In the genomic region with DNA sequence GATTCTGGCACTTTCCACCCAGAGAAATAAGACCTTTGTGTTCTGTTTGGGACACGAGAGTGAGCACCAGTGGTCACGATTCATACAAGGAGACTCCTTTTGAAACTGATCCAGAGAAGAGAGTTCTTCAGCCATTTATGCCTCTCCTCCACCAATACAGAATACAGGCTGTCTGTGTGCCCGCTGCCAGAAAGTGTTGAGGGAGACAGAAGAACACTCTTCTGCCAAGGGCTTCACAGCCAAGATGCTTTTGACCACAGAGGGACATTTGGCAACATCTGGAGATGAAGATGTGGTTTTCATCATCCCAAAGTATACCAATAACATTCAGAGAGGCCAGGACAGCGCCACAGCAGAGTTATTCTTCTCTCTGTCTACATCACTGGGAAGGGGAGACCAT, we compare ENCODE assay signal across 21 mouse cellular contexts. TPM values are rescaled to one million over a fixed set of nuclear protein-coding genes. Genes with fewer than 3 reads are reported as not detected.
A peak's percentile ranks its signal among the peaks of the same experiment; 100 is the strongest.
DNase-seq lines count a peak whose midpoint lies in the region; ATAC-seq and TF ChIP-seq lines count a peak whose summit lies in the region.
"Had no signal": no experiment of that assay in that cellular context is flagged by ENCODE, and none has a peak within 500 bp of the region (broad histone marks: within the 10 kb centered on the region; RNA-seq: fewer than 3 reads in every experiment).

No protein-coding gene starts in this region.

- 41% methylated on average over 4 of the region's 4 CpGs for WGBS in cerebellum, adult 2 months
- WGBS in intestine, embryonic 14.5 days = 70% methylated on average over 4 of the region's 4 CpGs
- WGBS in intestine, postnatal 0 days = 66% methylated on average over 4 of the region's 4 CpGs
- 83% methylated on average over 4 of the region's 4 CpGs for WGBS in midbrain, embryonic 11.5 days
- WGBS in midbrain, embryonic 13.5 days = 88% methylated on average over 4 of the region's 4 CpGs
- 60% methylated on average over 4 of the region's 4 CpGs for whole genome bisulfite sequencing in intestine, embryonic 15.5 days

- H3K27ac ChIP-seq in cerebellum, adult 2 months (ENCODE audit: insufficient read depth, low read length) = peak overlapping the region; percentile 19; the same call in 1 of the 2 replicates
- H3K27ac ChIP-seq in intestine, embryonic 14.5 days (ENCODE audit: low read depth) = 0 out of 2 replicates have a peak overlapping the region, but pooled peaks have one; percentile 17
- no peak overlapping the region for H3K27ac ChIP-seq in intestine, postnatal 0 days (ENCODE audit: low read depth, low read length)
- H3K27ac ChIP-seq in midbrain, embryonic 11.5 days (ENCODE audit: low read depth, low read length) = no peak overlapping the region
- no peak overlapping the region for H3K27ac ChIP-seq in midbrain, embryonic 13.5 days
- H3K27ac ChIP-seq in intestine, embryonic 15.5 days = 0 out of 2 replicates have a peak overlapping the region, but pooled peaks have one; percentile 27
- H3K27ac ChIP-seq: embryonic facial prominence, embryonic 15.5 days; limb, embryonic 12.5 days; liver, embryonic 12.5 days; neural tube, embryonic 15.5 days had no signal

- DNase-seq in cerebellum, adult 2 months = no peak
- no peak for DNase-seq in cerebellum, adult 11-12 months
- no peak for DNase-seq in intestine, embryonic 14.5 days (ENCODE audit: low spot score)
- DNase-seq in midbrain, embryonic 11.5 days (ENCODE audit: low spot score, missing footprints) = peak; percentile 57
- DNase-seq: cerebellum, adult 9-10 months; gastrocnemius, postnatal 10 days; kidney, adult 18-20 months; lung, adult 2 months; spleen, adult 18-20 months had no signal

- no peak overlapping the region for H3K4me3 ChIP-seq in cerebellum, adult 2 months (replicated peaks; ENCODE audit: insufficient read depth, low read depth, low read length)
- no peak overlapping the region for H3K4me3 ChIP-seq in intestine, embryonic 14.5 days (ENCODE audit: low read depth, low read length)
- no peak overlapping the region for H3K4me3 ChIP-seq in intestine, postnatal 0 days (ENCODE audit: low read depth, low read length)
- no peak overlapping the region for H3K4me3 ChIP-seq in midbrain, embryonic 11.5 days (ENCODE audit: low read depth, low read length)
- no peak overlapping the region for H3K4me3 ChIP-seq in midbrain, embryonic 13.5 days (replicated peaks)
- no peak overlapping the region for H3K4me3 ChIP-seq in intestine, embryonic 15.5 days (replicated peaks)
- H3K4me3 ChIP-seq: embryonic facial prominence, embryonic 15.5 days; hindbrain, embryonic 12.5 days; limb, embryonic 12.5 days; liver, embryonic 12.5 days; neural tube, embryonic 15.5 days had no signal

- no peaks in the 10 kb centered on the region for H3K27me3 ChIP-seq in cerebellum, adult 2 months (ENCODE audit: control insufficient read depth, insufficient read depth, low read length)
- H3K27me3 ChIP-seq in intestine, embryonic 14.5 days (replicated peaks; ENCODE audit: control insufficient read depth, insufficient read depth, low read length) = no peaks in the 10 kb centered on the region
- H3K27me3 ChIP-seq in intestine, postnatal 0 days (replicated peaks; ENCODE audit: control insufficient read depth, insufficient read depth, low read length) = no peaks in the 10 kb centered on the region
- H3K27me3 ChIP-seq in midbrain, embryonic 11.5 days (ENCODE audit: control insufficient read depth, insufficient read depth, low read length) = no peaks in the 10 kb centered on the region
- no peaks in the 10 kb centered on the region for H3K27me3 ChIP-seq in midbrain, embryonic 13.5 days
- H3K27me3 ChIP-seq in intestine, embryonic 15.5 days (replicated peaks) = no peaks in the 10 kb centered on the region
- H3K27me3 ChIP-seq: CH12.LX; embryonic facial prominence, embryonic 15.5 days; hindbrain, embryonic 12.5 days; liver, embryonic 12.5 days; neural tube, embryonic 15.5 days had no signal

- ATAC-seq in intestine, embryonic 14.5 days (replicated peaks; ENCODE audit: low FRiP score, low TSS enrichment, low read depth) = no peak
- no peak for ATAC-seq in intestine, postnatal 0 days
- ATAC-seq in midbrain, embryonic 11.5 days (ENCODE audit: low FRiP score) = no peak
- no peak for ATAC-seq in midbrain, embryonic 13.5 days
- no peak for ATAC-seq in intestine, embryonic 15.5 days
- no peak for ATAC-seq in erythroblast, adult 5-6 weeks (replicated peaks; ENCODE audit: low FRiP score, poor library complexity, severe bottlenecking)
- ATAC-seq: liver, embryonic 12.5 days had no signal

- H3K9me3 ChIP-seq in intestine, embryonic 14.5 days (ENCODE audit: control insufficient read depth, low read length) = no peaks in the 10 kb centered on the region
- no peaks in the 10 kb centered on the region for H3K9me3 ChIP-seq in intestine, postnatal 0 days (ENCODE audit: control insufficient read depth)
- H3K9me3 ChIP-seq in midbrain, embryonic 11.5 days (ENCODE audit: control insufficient read depth, low read length) = no peaks in the 10 kb centered on the region; the same call in 1 of the 2 replicates
- H3K9me3 ChIP-seq in midbrain, embryonic 13.5 days = no peaks in the 10 kb centered on the region
- H3K9me3 ChIP-seq in intestine, embryonic 15.5 days = no peaks in the 10 kb centered on the region
- H3K9me3 ChIP-seq: embryonic facial prominence, embryonic 15.5 days; hindbrain, embryonic 12.5 days; limb, embryonic 12.5 days; liver, embryonic 12.5 days; neural tube, embryonic 15.5 days had no signal

- no peak for TF ChIP-seq POLR2A in cerebellum, adult 2 months (IDR thresholded peaks at IDR 0.05; ENCODE audit: borderline replicate concordance, insufficient read depth, low read length)

- H3K36me3 ChIP-seq in intestine, embryonic 14.5 days (ENCODE audit: control insufficient read depth, insufficient read depth, low read length) = no peaks in the 10 kb centered on the region
- H3K36me3 ChIP-seq in intestine, postnatal 0 days (ENCODE audit: control insufficient read depth, insufficient read depth) = no peaks in the 10 kb centered on the region
- no peaks in the 10 kb centered on the region for H3K36me3 ChIP-seq in midbrain, embryonic 11.5 days (ENCODE audit: control insufficient read depth, insufficient read depth, low read length)
- no peaks in the 10 kb centered on the region for H3K36me3 ChIP-seq in midbrain, embryonic 13.5 days
- no peaks in the 10 kb centered on the region for H3K36me3 ChIP-seq in intestine, embryonic 15.5 days
- H3K36me3 ChIP-seq: embryonic facial prominence, embryonic 15.5 days; hindbrain, embryonic 12.5 days; limb, embryonic 12.5 days; liver, embryonic 12.5 days; neural tube, embryonic 15.5 days had no signal

- H3K9ac ChIP-seq in intestine, embryonic 14.5 days (ENCODE audit: low read length) = no peak overlapping the region
- H3K9ac ChIP-seq in intestine, postnatal 0 days (ENCODE audit: low read depth, low read length) = no peak overlapping the region
- no peak overlapping the region for H3K9ac ChIP-seq in midbrain, embryonic 11.5 days (ENCODE audit: low read length)
- no peak overlapping the region for H3K9ac ChIP-seq in midbrain, embryonic 13.5 days (replicated peaks)
- no peak overlapping the region for H3K9ac ChIP-seq in intestine, embryonic 15.5 days
- H3K9ac ChIP-seq: embryonic facial prominence, embryonic 15.5 days; hindbrain, embryonic 12.5 days; limb, embryonic 12.5 days; liver, embryonic 12.5 days; neural tube, embryonic 15.5 days had no signal

- H3K4me2 ChIP-seq in intestine, embryonic 14.5 days (ENCODE audit: low read length) = no peak overlapping the region
- no peak overlapping the region for H3K4me2 ChIP-seq in intestine, postnatal 0 days (replicated peaks; ENCODE audit: low read depth)
- no peak overlapping the region for H3K4me2 ChIP-seq in midbrain, embryonic 11.5 days
- H3K4me2 ChIP-seq in midbrain, embryonic 13.5 days (replicated peaks) = no peak overlapping the region
- no peak overlapping the region for H3K4me2 ChIP-seq in intestine, embryonic 15.5 days (replicated peaks)
- H3K4me2 ChIP-seq: embryonic facial prominence, embryonic 15.5 days; heart, embryonic 11.5 days; hindbrain, embryonic 12.5 days; limb, embryonic 12.5 days; liver, embryonic 12.5 days; neural tube, embryonic 15.5 days had no signal

- H3K4me1 ChIP-seq in cerebellum, adult 2 months (ENCODE audit: control insufficient read depth, insufficient read depth, low read length) = peaks cover 20% of the 10 kb centered on the region
- H3K4me1 ChIP-seq in intestine, embryonic 14.5 days (replicated peaks; ENCODE audit: control insufficient read depth, insufficient read depth, low read length) = peaks cover 43% of the 10 kb centered on the region
- H3K4me1 ChIP-seq in intestine, postnatal 0 days (replicated peaks; ENCODE audit: control insufficient read depth, insufficient read depth, low read length) = no peaks in the 10 kb centered on the region
- peaks cover 30% of the 10 kb centered on the region for H3K4me1 ChIP-seq in midbrain, embryonic 11.5 days (ENCODE audit: control insufficient read depth, insufficient read depth, low read length)
- H3K4me1 ChIP-seq in midbrain, embryonic 13.5 days (replicated peaks) = peaks cover 26% of the 10 kb centered on the region
- H3K4me1 ChIP-seq in intestine, embryonic 15.5 days (replicated peaks) = peaks cover 35% of the 10 kb centered on the region

- no peak for TF ChIP-seq CTCF in cerebellum, adult 2 months (IDR thresholded peaks at IDR 0.05; ENCODE audit: borderline replicate concordance, insufficient read depth, low read depth, low read length)
- no peak for TF ChIP-seq CTCF in intestine, postnatal 0 days (IDR thresholded peaks at IDR 0.05; ENCODE audit: low read depth)

RNA-seq across cellular contexts. Expression of a gene that starts 48.4 kb away (rescaled TPM):
- 1.9 and 2.7 TPM in 2 replicates for polyA plus RNA-seq in cerebellum, adult 2 months (2012; rRNA removed)
- polyA plus RNA-seq in intestine, embryonic 14.5 days (2014; fragmentation: Nextera tagmentation; extraction: Ambion mirVana) = 8.6 and 10.2 TPM in 2 replicates
- 47.4 and 52.3 TPM in 2 replicates for polyA plus RNA-seq in intestine, postnatal 0 days (2015; fragmentation: Nextera tagmentation; extraction: Ambion mirVana)
- 0.54 and 0.97 TPM in 2 replicates for polyA plus RNA-seq in midbrain, embryonic 11.5 days (2014; fragmentation: Nextera tagmentation; extraction: Ambion mirVana)
- 1.6 TPM in 2 replicates for polyA plus RNA-seq in midbrain, embryonic 13.5 days (2015; fragmentation: Nextera tagmentation; extraction: Ambion mirVana)
- polyA plus RNA-seq in intestine, embryonic 15.5 days (2015; fragmentation: Nextera tagmentation; extraction: Ambion mirVana) = 11.3 and 11.7 TPM in 2 replicates
- total RNA-seq in erythroblast, adult 5-6 weeks (2015; ENCODE audit: low replicate concordance) = not detected in 2 replicates
- total RNA-seq in erythroblast, adult 5-6 weeks (2017; ENCODE audit: low replicate concordance) = not detected in 2 replicates
- total RNA-seq: CH12.LX, MEL had no signal

Comparison
In these comparisons a context has a peak if more than half of its experiments do, and no peak if none do; other contexts are left out.
1. H3K27ac ChIP-seq: peak in cerebellum, adult 2 months (single experiment), intestine, embryonic 14.5 days (single experiment) and intestine, embryonic 15.5 days (single experiment); none in intestine, postnatal 0 days (single experiment), midbrain, embryonic 11.5 days (single experiment) and midbrain, embryonic 13.5 days (single experiment).